Mouse (Mus musculus) telencephalon, adult 2 months (tissue): Measurements from ENCODE around the gene Suv39h1.
"Not testable (repeated sequence)": the region's sequence is repeated elsewhere in the genome, so short reads cannot be mapped to it uniquely, and the experiment has no call there.

ENCODE experiments used
- DNase-seq: peaks from one replicate; pipeline ENCODE4 v3.0.0-alpha.2; 2011; ENCODE audit warnings: low read depth, low spot score

Gene Suv39h1

GRCm38 (mm10) chrX:8026811-8027210, 47.7 kb downstream of the Suv39h1 start:
- DNase-seq: no peak

- no peak for DNase-seq
Measured at GRCm38 (mm10) chrX:8024795-8025194, 49.8 kb downstream of the Suv39h1 start.

GRCm38 (mm10) chrX:8020111-8020778, 54.3 kb downstream of the Suv39h1 start:
- no peak for DNase-seq

- DNase-seq: no peak
Measured at GRCm38 (mm10) chrX:8018286-8018685, 56.3 kb downstream of the Suv39h1 start, which contains the start of gene Glod5. Gene Glod5, minus strand, starts transcription at chrX:8018492.

- DNase-seq: peak; percentile 6
Measured at GRCm38 (mm10) chrX:8017142-8017541, 57.4 kb downstream of the Suv39h1 start.

- not testable (repeated sequence) for DNase-seq
Measured at GRCm38 (mm10) chrX:8015675-8016074, 58.9 kb downstream of the Suv39h1 start.

GRCm38 (mm10) chrX:8013569-8014314, 60.8 kb downstream of the Suv39h1 start:
- DNase-seq: no peak

GRCm38 (mm10) chrX:8013157-8013556, 61.4 kb downstream of the Suv39h1 start:
- no peak for DNase-seq
